Mouse (Mus musculus): Measurements from ENCODE around the gene Sdccag8.
A peak's percentile ranks its signal among the peaks of the same experiment; 100 is the strongest.

The Sdccag8 gene

DNA sequence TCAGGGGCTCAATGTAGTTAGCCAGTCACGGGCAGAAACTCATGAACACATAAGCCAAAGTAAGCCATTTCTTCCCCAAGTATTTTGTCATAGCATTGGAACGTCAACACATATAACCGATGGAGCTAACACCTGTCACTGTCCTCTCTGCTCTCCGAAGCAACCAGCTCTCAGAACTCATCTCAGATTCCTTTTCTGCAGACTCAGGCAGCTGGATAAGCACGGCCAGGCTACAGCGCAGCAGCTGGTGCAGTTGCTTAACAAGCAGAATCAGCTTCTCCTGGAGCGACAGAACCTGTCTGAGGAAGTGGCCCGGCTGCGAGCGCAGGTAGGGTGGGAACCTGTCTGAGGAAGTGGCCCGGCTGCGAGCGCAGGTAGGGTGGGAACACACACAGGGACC, 197.2 kb downstream of the Sdccag8 start:
- no peak for DNase-seq (ENCODE audit: low read depth)

DNA sequence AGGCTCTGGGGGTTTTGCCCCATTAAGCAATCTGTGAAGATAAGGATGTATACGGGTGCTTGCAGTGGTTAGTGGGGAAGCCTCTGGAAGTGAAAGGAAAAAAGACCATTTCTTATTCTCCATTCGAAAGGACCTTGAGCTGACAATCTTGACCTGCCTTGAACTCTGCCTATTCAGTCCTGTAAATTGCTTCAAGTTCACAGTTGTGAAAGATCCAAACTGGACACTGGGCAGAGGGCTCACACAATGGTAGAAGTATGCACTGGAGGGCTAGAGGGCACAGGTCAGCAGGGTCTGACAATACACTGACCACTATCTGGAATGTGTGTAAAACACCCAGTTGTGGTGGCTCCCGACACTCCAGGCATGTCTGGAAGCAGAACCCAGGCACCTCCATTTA, 198.3 kb downstream of the Sdccag8 start:
- no peak for DNase-seq (ENCODE audit: low read depth)

DNA sequence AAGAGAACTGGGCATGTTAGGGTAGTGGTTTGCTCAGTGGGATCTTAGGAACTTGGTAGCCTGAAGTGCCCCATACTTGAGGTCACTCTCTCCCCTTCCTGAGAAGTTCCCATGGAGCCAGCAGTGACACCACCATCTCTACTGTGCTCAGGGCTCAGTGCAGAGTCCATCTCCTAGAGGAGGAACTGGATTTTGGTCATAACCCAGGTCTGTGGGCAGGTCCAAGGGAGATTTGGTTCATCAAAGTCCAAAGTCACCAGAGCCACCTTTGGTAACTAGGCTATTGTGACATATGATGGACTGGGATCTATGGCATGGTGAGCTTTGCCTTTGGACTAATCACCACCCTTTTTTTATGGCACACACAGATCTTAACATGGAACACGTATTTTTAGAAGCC, 198.9 kb downstream of the Sdccag8 start:
- DNase-seq (ENCODE audit: low read depth): no peak

DNA sequence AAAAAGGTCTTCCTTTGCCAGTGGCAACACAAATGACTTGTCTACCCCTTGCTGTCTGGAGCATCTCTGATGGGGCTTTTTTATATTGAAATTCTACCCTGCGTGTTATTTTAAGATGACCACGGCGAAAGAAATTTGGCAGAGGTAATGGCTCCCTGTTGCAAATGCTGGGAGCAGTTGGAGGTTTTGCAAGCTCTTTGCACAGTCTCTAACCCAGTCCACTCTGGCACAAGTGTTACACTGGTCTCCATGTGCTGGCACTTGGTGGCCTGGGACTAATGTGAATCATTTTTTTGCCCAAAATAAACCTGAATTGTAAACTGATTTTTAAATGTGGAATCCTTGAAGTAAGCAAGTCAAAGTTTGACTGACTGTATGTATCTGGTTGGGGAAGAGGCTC, 199.3 kb downstream of the Sdccag8 start:
- peak; percentile 75 for DNase-seq (ENCODE audit: low read depth)

DNA sequence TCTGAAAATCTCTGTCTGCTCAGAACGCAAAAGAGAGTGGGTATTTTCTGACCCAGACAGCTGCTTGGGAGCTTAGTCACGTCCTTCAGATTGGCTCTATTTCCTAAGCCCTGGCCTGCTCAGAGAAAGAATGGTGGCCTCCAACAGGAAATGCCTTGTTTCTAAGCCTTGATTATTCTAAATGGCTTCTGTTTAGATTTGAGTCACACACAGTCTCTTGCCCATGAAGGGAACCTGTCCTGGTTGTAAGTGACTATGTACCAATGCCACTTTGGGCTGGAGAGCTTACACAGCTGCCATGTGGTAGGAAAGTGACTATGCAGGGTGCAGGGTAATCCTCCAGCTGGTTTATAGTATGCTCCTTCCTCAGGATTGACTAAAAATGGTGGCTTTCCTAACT, 199.9 kb downstream of the Sdccag8 start:
- DNase-seq (ENCODE audit: low read depth): peak; percentile 72

DNA sequence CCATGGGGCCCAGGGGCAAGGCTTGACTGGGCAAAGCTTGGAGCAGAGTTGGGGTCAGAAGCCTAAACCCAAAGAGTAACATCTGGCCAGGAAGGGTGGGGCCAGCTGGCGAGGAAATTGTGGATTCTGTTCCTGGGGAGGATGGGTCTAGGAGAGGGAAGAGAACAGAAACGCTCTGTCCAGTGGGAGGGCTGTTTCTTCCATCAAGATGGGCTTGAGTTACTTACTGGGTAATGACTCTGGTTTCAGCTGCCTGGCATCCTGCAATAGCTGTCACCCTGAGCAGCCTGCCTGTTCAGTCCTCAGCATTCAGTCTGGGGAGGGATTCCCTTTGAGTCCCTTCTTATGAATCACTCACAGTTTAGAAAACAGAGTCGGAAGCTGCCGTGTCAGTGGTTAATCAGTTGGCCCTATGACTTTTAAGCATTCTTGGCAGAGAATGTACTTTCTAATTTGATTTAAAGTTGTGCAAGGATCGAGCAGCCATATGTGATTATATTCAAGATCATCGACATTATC, 200.5 kb downstream of the Sdccag8 start:
- DNase-seq (ENCODE audit: low read depth): peak; percentile 63

DNA sequence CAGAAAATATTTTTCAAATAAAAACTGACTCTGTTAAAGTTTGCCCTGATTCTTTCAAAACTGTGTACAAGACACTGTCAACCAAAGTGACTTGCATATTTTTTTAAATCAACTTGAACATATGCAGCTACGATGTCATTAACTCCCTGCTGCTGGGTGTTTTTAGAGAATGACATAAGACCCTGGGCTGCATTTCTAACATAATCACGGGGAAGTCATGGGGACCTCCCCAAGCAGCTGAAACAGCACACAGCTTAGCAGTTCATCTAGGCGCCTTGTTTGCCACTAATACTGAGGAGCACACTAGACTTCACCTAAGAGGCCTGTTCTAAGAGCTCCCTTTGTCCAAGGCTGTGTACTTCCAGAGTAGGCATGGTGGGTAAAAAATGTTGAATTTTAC, 201.5 kb downstream of the Sdccag8 start:
- no peak for DNase-seq (ENCODE audit: low read depth)

DNA sequence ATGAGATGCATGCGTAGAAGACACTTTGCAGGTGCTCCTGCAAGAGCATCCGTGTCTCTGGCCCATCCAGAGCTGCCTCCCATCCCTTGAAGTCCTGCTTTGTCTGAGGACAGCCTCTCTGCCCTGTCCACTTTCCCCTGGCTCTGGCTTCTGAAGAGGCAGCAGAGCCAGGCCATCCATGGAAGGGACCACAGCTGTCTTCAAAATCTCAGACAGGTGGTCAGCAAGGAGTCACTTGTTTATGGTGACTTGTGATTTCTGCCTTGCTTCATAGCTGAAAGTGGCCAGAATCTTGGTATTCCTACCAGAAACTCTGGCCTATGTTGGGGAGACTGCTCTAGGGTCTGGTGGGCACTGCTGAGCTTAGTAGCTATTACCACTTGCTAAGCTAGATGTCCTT, 202.3 kb downstream of the Sdccag8 start:
- no peak for DNase-seq (ENCODE audit: low read depth)

DNA sequence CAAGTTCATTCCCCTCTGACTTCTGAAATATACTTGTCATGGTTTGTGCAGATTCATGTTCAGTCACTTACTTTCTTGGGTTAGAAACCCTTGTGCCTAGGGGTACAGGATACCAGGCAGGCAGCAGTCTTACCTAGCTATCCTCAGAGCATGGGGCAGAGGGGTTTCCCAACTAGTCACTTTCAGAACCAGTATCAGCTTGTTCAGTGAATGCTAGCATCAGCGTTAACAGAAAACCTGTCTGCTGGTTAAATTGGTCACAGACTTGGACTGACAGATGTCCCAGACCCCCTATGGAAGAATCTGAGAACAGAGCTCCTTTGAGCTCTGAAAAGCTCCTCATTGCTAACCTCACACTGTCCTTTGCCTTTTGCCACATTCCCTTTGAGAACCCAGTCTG, 204.3 kb downstream of the Sdccag8 start:
- no peak for DNase-seq (ENCODE audit: low read depth)

DNA sequence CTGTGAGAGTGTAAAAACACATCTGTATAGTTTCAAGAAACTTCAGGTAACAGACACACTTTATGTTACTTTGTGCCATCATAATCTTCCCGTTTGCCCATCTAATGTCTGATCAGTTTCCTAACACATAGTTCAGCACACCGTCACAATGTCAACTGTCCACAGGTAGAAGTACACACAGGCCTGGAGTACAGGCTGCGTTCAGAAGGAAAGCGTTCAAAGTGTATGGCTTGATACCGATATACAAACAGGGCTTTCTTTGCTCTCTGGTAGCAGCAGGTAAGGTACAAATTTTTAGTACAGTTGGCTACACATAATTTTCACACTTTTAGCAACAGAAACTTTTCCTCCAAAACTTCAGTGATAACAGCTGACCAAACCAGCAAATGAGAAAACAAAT, 205.2 kb downstream of the Sdccag8 start:
- DNase-seq (ENCODE audit: low read depth): no peak

DNA sequence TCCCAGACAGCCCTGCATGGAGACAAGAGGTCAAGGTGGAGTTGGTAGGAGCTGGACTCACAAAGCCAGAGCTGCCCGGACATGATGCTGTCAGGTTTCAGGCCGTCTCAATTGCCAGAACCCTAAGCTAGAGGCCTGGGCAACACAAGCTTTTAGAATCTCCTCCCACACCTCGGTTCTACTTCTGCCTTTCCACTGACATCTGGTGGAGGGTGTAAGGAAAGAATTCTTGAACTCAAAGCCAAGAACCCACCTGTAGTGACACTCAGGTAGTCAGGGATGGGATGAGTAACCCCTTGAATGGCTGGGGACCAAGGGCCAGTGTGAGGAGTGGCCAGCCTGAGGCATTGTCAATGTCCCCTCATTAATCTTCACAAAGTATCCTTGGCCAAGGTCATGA, 208.3 kb downstream of the Sdccag8 start:
- no peak for DNase-seq (ENCODE audit: low read depth)

DNA sequence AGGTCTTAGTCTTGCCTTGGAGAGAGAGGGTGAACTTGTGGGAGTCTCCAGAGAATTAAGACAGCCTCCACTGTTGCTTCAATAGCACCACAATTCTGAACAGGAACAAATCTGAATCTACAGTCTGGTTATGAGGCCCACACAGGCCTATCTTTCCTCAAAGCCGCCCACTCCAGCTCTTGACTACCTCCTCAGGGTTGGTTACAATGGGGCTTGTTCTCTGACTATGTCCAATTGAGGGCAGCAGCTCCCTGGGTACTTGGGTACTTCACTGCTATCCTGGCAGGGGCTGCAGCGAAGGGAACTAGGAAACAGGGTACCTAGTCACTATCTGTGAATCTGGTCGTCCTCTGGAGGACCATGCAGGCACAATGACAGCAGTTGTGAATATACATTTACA, 213.2 kb downstream of the Sdccag8 start:
- DNase-seq (ENCODE audit: low read depth): no peak

DNA sequence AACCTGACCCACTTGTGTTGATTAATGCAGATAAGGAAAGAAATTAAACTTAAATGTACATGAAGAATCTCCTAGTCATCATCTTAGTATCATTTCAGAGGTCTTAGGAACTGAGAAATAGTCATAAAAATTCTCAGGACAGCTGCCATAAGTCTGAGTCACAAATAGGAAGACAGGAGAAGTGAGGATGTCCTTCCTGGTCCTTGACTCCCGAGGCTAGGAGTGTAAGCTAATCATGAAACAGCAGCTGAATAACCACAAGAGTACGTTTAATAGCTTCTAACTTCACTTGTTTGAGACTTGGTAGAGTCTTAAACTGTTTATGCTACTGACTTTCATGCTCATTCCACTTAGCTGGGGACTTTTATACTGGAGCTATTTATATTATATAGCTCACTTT, 214.6 kb downstream of the Sdccag8 start:
- no peak for DNase-seq (ENCODE audit: low read depth)

DNA sequence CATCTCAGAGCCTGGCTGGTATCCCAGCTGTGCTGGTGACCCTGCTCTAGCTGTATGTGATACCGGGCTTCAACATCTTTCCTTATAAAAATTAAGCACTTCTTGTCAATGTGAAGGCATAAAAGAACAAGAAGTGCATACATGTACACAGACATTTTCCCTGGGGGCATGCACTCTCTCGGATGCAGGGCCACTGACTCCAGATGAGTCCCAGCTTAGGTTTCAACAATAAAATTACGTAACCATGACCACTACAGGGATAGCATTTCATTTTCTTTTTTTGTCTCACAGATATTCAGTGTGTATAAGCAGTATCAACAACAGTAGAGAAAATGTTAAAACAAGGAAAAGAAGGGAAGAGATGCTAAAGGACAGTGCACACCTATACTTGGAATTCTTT, 216.2 kb downstream of the Sdccag8 start:
- peak; percentile 52 for DNase-seq (ENCODE audit: low read depth)

DNA sequence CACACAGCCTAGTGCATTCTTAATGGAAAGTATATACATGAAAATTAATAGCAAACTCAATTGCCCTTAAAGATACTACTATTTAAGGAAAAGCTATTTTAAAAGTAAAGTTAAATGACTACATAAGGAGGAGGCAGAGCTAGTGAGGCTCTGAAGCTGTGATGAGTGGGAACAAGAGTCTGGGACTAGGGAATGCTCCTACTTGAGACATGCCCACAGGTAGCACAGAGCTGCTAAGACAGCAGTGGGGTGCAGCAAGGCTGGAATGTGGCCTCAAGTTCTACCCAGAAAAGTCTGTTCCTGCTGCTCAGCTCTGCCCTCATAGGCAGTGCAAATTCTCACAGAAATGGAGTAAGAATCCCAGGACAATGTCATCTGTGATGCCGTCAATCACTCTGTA, 216.7 kb downstream of the Sdccag8 start:
- DNase-seq (ENCODE audit: low read depth): no peak

DNA sequence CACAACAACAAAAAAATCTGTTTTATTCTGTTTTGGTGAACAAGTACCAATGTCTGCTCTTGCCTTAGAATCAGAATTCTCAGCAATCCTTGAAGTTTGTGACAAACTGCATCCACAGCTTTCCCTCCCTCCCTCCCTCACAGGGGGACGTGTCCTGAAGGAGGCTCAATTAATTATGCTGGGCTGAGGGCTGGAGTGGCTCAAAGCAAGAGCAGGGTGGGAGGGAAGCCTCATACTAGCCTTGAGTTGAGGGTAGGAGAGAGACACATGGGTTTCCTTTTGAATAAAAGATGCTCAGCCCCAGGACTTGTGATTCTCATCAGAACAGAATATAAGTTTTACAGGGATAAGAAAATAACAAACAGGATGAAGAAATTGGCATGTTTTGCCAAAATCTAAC, 217.8 kb downstream of the Sdccag8 start:
- no peak for DNase-seq (ENCODE audit: low read depth)

DNA sequence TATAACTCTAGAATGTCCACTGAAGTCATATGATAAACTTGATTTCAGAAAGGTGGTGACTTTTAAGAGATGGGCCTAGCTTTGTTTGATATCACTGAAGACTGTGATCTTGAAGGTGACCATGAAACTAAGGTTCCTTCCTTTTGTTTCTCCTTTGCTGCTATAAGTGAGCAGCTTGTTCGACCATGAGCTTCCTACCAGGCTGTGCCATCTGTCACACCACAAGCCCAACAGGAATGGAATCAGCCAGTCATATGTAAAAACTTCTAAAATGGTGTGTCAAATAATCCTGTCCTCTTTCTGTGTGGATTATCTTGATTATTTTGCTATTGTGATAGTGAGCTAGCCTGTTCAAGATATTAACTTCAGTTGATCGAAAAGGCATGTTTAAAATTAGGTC, 221.0 kb downstream of the Sdccag8 start:
- no peak for DNase-seq (ENCODE audit: low read depth)

DNA sequence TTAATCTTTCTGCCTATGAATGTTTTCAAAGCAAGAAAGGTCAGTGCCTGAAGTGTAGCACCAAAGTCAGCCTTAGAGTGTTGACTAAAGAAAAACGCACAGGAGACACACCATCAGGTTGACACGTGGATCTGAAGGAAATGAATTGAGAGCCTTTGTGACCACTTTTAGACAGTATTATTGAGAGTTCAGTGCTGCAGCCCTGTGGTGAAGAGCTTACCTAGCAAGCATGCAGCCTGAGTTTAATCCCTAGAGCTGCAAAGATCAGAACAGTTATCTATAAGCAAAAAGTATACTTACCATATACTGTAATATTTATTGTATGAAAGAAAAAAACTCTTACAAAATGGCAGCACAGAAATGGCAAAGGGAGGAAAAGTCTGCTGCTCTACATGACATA, 223.9 kb downstream of the Sdccag8 start:
- DNase-seq (ENCODE audit: low read depth): no peak

DNA sequence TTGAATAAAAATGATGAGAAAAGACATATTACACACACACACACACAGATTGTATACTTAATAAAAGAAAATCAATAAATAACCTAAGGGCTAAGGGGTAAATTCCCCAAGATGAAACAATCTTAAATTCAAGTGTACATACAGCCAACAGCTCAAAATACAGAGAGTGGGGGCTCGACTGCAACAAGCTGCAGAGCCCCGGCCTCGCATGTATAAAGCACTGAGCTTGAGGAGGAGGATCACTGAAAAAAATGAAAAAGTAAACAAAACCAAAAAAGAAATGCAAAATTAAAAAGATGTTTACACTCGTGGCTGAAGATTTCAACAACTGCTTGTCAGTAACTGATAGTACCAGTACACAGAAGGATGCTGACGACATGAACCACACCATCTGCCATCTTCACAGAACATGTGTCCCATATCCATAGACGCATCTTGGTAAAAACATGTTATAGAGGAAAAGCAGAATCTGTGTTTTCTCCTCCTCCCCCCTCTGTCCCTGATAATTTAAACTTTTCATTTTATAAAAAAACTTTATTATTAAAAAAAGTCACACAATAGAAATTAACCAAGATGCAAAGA, 224.7 kb downstream of the Sdccag8 start:
- no peak for DNase-seq (ENCODE audit: low read depth)

DNA sequence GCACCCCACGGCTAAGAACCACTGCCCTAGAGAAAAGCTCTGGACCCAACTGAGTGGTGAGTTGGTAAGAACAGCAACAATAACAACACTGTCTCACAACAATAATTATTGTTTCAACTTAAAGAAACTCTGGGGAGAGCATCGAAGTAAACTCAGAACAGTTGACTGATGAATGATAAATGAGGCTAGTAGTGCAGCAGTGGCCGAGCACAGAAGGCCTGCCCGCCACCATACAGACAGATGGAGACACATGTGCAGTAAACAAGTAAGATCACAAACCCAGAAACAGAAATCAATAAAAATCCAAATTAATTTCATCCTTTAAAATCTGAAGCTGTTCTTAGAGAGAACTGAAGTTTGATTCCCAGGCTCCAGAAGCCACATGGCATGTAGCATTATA, 225.6 kb downstream of the Sdccag8 start:
- no peak for DNase-seq (ENCODE audit: low read depth)

DNA sequence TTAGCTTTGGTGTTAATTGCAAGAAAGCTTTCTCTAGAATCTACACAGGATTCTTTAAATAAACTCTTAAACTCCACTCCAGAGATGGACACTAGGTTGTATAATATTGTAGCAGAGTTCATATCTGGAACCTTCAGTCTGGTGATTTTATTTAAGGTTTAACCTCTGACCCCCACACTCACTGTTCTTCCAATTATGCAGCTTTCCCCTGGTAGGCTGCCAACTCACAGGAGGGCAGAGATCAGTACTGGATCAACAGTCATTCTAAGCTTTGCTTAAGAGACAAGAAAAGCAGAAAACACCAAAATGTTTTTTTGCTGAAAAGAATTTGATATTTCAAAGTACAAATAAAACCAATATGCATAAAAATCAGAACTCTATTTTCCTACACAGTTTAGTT, 231.4 kb downstream of the Sdccag8 start:
- peak; percentile 61 for DNase-seq (ENCODE audit: low read depth)

DNA sequence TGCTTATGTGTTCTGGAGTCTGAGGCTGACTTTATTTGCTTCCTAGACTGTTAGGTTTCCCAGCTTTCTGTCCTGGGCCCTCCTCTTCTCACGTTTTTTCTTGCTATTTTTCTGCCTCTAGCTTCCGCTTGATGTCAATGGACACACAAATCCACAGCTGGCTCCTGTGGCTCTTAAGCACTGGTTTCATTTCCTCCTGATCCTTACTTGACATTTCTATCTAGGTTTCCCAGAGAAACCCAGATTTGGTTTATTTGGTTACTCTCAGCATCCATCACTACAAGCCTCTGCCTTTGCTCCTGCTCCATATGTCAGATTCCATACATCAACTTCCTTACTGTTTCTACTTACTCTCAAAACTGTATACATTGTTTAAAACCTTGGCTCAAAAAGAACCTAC, 232.5 kb downstream of the Sdccag8 start:
- DNase-seq (ENCODE audit: low read depth): no peak

DNA sequence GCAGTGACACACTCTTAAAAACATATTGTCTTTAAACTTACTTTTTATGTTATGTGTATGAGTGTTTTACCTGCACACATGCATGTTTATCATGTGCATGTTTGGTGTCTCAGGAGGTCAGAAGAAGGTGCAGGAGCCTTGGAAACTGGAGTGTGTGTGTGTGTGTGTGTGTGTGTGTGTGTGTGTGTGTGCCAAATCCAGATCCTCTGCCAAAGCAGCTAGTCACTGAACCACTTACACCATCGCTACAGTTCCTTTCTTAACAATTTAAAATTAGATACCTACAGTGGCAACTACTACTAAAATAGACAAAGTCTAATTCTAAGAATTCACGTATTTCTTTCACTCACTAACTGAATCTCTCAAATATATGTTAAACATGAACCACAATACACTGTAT, 234.3 kb downstream of the Sdccag8 start:
- no peak for DNase-seq (ENCODE audit: low read depth)

DNA sequence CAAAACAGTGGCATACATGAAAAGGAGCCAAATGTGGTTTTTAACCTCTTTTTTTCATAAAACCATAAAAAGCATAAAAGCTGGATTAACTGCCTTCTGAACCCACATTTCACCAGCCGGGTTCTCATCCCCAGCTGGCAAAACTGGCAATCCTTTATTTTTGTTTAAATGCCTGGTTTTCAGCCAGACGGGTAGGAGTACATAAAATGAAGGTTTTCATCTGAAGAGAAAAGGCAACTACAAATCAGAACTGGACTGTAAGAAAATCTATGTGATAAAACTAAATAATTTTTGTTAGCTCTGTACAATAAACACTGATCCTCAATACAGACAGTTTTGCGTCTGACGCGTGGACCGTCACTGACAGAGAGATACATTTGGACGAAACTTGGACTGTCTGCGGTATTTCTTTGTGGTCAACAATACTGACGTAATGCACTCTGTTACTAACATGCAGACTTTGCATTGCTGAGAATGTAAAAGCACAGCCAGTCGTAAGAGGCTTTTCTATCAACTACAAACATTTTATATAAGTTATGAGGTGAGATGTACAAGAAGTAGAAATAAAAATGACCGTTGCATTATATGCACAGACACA, 237.0 kb downstream of the Sdccag8 start:
- no peak for DNase-seq (ENCODE audit: low read depth)
